Mouse (Mus musculus) cerebellum, adult 9-11 months (tissue): Measurements from ENCODE around the gene Mogs.

Experiments used
- DNase-seq: peaks from one replicate; pipeline ENCODE4 v3.0.0; 2022

Gene Mogs

GRCm38 (mm10) chr6:83124851-83125312, 9.6 kb downstream of the Mogs start:
- DNase-seq = peak; percentile 91

GRCm38 (mm10) chr6:83125331-83125730, 10.0 kb downstream of the Mogs start, which contains the start of gene Ino80b:
Ino80b (minus strand) TSS chr6:83125431.
- no peak for DNase-seq

GRCm38 (mm10) chr6:83127419-83127818, 12.1 kb downstream of the Mogs start:
- DNase-seq = no peak

GRCm38 (mm10) chr6:83131469-83132034, 16.3 kb downstream of the Mogs start:
- no peak for DNase-seq

GRCm38 (mm10) chr6:83132176-83132919, 17.1 kb downstream of the Mogs start:
- no peak for DNase-seq

GRCm38 (mm10) chr6:83134226-83134625, 18.9 kb downstream of the Mogs start:
- no peak for DNase-seq

- DNase-seq = no peak
These were observed 19.7 kb downstream of the Mogs start, which contains the start of gene Rtkn for GRCm38 (mm10) chr6:83134951-83135513. Rtkn (plus strand) TSS chr6:83135463.

GRCm38 (mm10) chr6:83135571-83136161, 20.4 kb downstream of the Mogs start:
- DNase-seq = no peak

- DNase-seq = no peak
These were observed 21.1 kb downstream of the Mogs start for GRCm38 (mm10) chr6:83136291-83136880.

GRCm38 (mm10) chr6:83136881-83137575, 21.7 kb downstream of the Mogs start:
- no peak for DNase-seq

- DNase-seq = peak; percentile 54
These were observed 22.3 kb downstream of the Mogs start for GRCm38 (mm10) chr6:83137576-83137950.

GRCm38 (mm10) chr6:83138056-83138455, 22.8 kb downstream of the Mogs start:
- DNase-seq = no peak

GRCm38 (mm10) chr6:83140044-83140443, 24.7 kb downstream of the Mogs start:
- DNase-seq = no peak

GRCm38 (mm10) chr6:83141636-83142035, 26.3 kb downstream of the Mogs start:
- no peak for DNase-seq

GRCm38 (mm10) chr6:83142211-83142731, 27.0 kb downstream of the Mogs start:
- no peak for DNase-seq

GRCm38 (mm10) chr6:83142886-83143285, 27.6 kb downstream of the Mogs start:
- DNase-seq = no peak

- no peak for DNase-seq
These were observed 29.9 kb downstream of the Mogs start for GRCm38 (mm10) chr6:83145209-83145608.

GRCm38 (mm10) chr6:83145805-83146204, 30.5 kb downstream of the Mogs start:
- DNase-seq = no peak

- DNase-seq = no peak
These were observed 32.0 kb downstream of the Mogs start for GRCm38 (mm10) chr6:83147280-83147679.

- no peak for DNase-seq
These were observed 36.4 kb downstream of the Mogs start for GRCm38 (mm10) chr6:83151721-83152120.

GRCm38 (mm10) chr6:83153038-83153437, 37.7 kb downstream of the Mogs start:
- DNase-seq = no peak

- DNase-seq = no peak
These were observed 38.2 kb downstream of the Mogs start for GRCm38 (mm10) chr6:83153485-83153884.
